Mouse (Mus musculus) ES-E14 (cell line): ENCODE results near the gene 6030458C11Rik. TPM values are rescaled to one million over a fixed set of nuclear protein-coding genes. Genes with fewer than 3 reads are reported as not detected.

Source experiments
- DNase-seq: peaks from one replicate; pipeline ENCODE4 v3.0.0-alpha.2; 2013; ENCODE audit warnings: low read depth, low spot score
- H3K27ac ChIP-seq: 2 replicates; pipeline ENCODE4 v1.5.1; 2012; ENCODE audit warnings: low read depth, mild to moderate bottlenecking, low read length, moderate library complexity, mixed read lengths; ENCODE audit not compliant: poor library complexity, insufficient read depth, severe bottlenecking
- H3K36me3 ChIP-seq: 2 replicates; pipeline ENCODE4 v1.6.1; 2012; ENCODE audit warnings: mild to moderate bottlenecking, low read length, moderate library complexity, mixed read lengths; ENCODE audit not compliant: control insufficient read depth, poor library complexity, insufficient read depth, severe bottlenecking
- H3K4me1 ChIP-seq, 2 experiments: fragments of 150-350 bp in 1 of 2; sonication (generic) in 1 of 2; 2 replicates each; pipeline ENCODE4 v1.6.1; 2012; ENCODE audit warnings: low read length in 2 of 2, mild to moderate bottlenecking in 1 of 2, mixed read lengths in 1 of 2; ENCODE audit not compliant: control insufficient read depth in 2 of 2, insufficient read depth in 2 of 2, poor library complexity in 1 of 2
- H3K4me3 ChIP-seq, 2 experiments: fragments of 150-350 bp in 1 of 2; sonication (generic) in 1 of 2; 2 replicates each; pipeline ENCODE4 v1.5.1; 2012; ENCODE audit warnings: low read length in 2 of 2, low read depth in 1 of 2, mild to moderate bottlenecking in 1 of 2, mixed read lengths in 1 of 2; ENCODE audit not compliant: insufficient read depth in 1 of 2, poor library complexity in 1 of 2, severe bottlenecking in 1 of 2
- H3K9ac ChIP-seq: 2 replicates; pipeline ENCODE4 v1.6.1; 2012; ENCODE audit warnings: low read depth, mild to moderate bottlenecking, low read length, mixed read lengths; ENCODE audit not compliant: poor library complexity, insufficient read depth, severe bottlenecking
- H3K9me3 ChIP-seq: fragments of 150-350 bp; sonication (generic); 2 replicates; pipeline ENCODE4 v1.6.1; 2012; ENCODE audit warnings: low read depth, mild to moderate bottlenecking, low read length; ENCODE audit not compliant: control insufficient read depth, insufficient read depth
- CHD2 ChIP-seq: IDR thresholded peaks from 2 replicates; pipeline ENCODE4 v1.6.1; 2014; ENCODE audit warnings: mild to moderate bottlenecking, low read depth, low read length, inconsistent platforms
- HCFC1 ChIP-seq: IDR thresholded peaks from 2 replicates; pipeline ENCODE4 v1.6.1; 2012; ENCODE audit warnings: low read length, inconsistent platforms, borderline replicate concordance; ENCODE audit not compliant: insufficient read depth
- MAFK ChIP-seq: IDR thresholded peaks from 2 replicates; pipeline ENCODE4 v1.6.1; 2014; ENCODE audit warnings: mild to moderate bottlenecking, low read depth, low read length, inconsistent platforms; ENCODE audit not compliant: insufficient read depth
- ZC3H11A ChIP-seq: IDR thresholded peaks from 2 replicates; pipeline ENCODE4 v1.6.1; 2012; ENCODE audit warnings: low read depth, mild to moderate bottlenecking, inconsistent platforms, low read length, borderline replicate concordance
- ZNF384 ChIP-seq: IDR thresholded peaks from 2 replicates; pipeline ENCODE4 v1.6.1; 2012; ENCODE audit warnings: low read depth, low read length, inconsistent platforms
- in situ Hi-C, 2 experiments: fragments of 600-800 bp; cut with MboI; formaldehyde crosslinking; loops; one replicate each; pipeline ENCODE4 v1.15.1; 2025; ENCODE audit warnings: low sequenced_read_pairs in 2 of 2, inconsistent platforms in 1 of 2; ENCODE audit not compliant: unreplicated experiment in 2 of 2
- total RNA-seq: library from RNA; depleted of rRNA; stranded (reverse); fragments of 300-350 nt; gene quantifications from 2 replicates; pipeline ENCODE4 v1.2.3, GENCODE M21; 2012

Gene 6030458C11Rik
- total RNA-seq, 1 experiment: 26.4 TPM

- H3K9me3 ChIP-seq: no peaks in the 10 kb centered on the region
- in situ Hi-C loops: loop anchor here (5.0 to 10.0 kb wide), 3 partner anchors 200 to 430 kb away; no protein-coding TSS in a partner anchor
- no peak for DNase-seq
- no peak overlapping the region for H3K4me3 ChIP-seq
- no peak overlapping the region for H3K27ac ChIP-seq
- no peaks in the 10 kb centered on the region for H3K36me3 ChIP-seq
- H3K4me1 ChIP-seq: peaks cover 1 to 6% of the 10 kb centered on the region in 2 experiments; a peak in 1 of 4 replicates
- no peak overlapping the region for H3K9ac ChIP-seq
- TF ChIP-seq HCFC1 (no peak), MAFK (no peak), ZNF384 (no peak), ZC3H11A (no peak), CHD2 (no peak)
Measured at GRCm38 (mm10) chr15:12794311-12794710, 30.1 kb downstream of the 6030458C11Rik start.

- TF ChIP-seq CHD2: no peak
- TF ChIP-seq ZNF384: no peak
- DNase-seq: peak; percentile 9
- Histone ChIP-seq H3K4me1 (peaks cover 1 to 8% of the 10 kb centered on the region in 2 experiments; a peak in 1 of 4 replicates), H3K36me3 (no peaks in the 10 kb centered on the region), H3K9ac (no peak overlapping the region), H3K4me3 (peak overlapping the region in 1 of 2 experiments; percentile 42; a peak in 1 of 4 replicates), H3K9me3 (no peaks in the 10 kb centered on the region), H3K27ac (no peak overlapping the region)
- in situ Hi-C loops: no loop called here
Measured at GRCm38 (mm10) chr15:12789406-12789867, 35.0 kb downstream of the 6030458C11Rik start.

GRCm38 (mm10) chr15:12788536-12788935 lies 35.9 kb downstream of the 6030458C11Rik start:
- Histone ChIP-seq H3K27ac (no peak overlapping the region), H3K4me1 (peaks cover 1 to 8% of the 10 kb centered on the region in 2 experiments; a peak in 1 of 4 replicates), H3K9ac (no peak overlapping the region), H3K36me3 (no peaks in the 10 kb centered on the region), H3K4me3 (no peak overlapping the region), H3K9me3 (no peaks in the 10 kb centered on the region)
- TF ChIP-seq MAFK (no peak), HCFC1 (no peak), ZNF384 (no peak), ZC3H11A (no peak), CHD2 (no peak)
- in situ Hi-C loops: no loop called here
- DNase-seq: no peak

GRCm38 (mm10) chr15:12781729-12782326 lies 42.6 kb downstream of the 6030458C11Rik start:
- no peaks in the 10 kb centered on the region for H3K9me3 ChIP-seq
- no peak overlapping the region for H3K27ac ChIP-seq
- H3K36me3 ChIP-seq: no peaks in the 10 kb centered on the region
- TF ChIP-seq ZC3H11A (no peak), CHD2 (no peak), ZNF384 (no peak), HCFC1 (no peak), MAFK (no peak)
- H3K9ac ChIP-seq: no peak overlapping the region
- in situ Hi-C loops: no loop called here
- DNase-seq: no peak
- H3K4me3 ChIP-seq: no peak overlapping the region
- no peaks in the 10 kb centered on the region for H3K4me1 ChIP-seq

GRCm38 (mm10) chr15:12781296-12781695 lies 43.2 kb downstream of the 6030458C11Rik start:
- no peak overlapping the region for H3K27ac ChIP-seq
- H3K4me3 ChIP-seq: no peak overlapping the region
- DNase-seq: no peak
- in situ Hi-C loops: no loop called here
- H3K36me3 ChIP-seq: no peaks in the 10 kb centered on the region
- no peak overlapping the region for H3K9ac ChIP-seq
- H3K9me3 ChIP-seq: no peaks in the 10 kb centered on the region
- TF ChIP-seq ZNF384: no peak
- no peak for TF ChIP-seq ZC3H11A
- no peak for TF ChIP-seq MAFK
- no peak for TF ChIP-seq CHD2
- TF ChIP-seq HCFC1: no peak
- H3K4me1 ChIP-seq: no peaks in the 10 kb centered on the region
